In the genomic region with DNA sequence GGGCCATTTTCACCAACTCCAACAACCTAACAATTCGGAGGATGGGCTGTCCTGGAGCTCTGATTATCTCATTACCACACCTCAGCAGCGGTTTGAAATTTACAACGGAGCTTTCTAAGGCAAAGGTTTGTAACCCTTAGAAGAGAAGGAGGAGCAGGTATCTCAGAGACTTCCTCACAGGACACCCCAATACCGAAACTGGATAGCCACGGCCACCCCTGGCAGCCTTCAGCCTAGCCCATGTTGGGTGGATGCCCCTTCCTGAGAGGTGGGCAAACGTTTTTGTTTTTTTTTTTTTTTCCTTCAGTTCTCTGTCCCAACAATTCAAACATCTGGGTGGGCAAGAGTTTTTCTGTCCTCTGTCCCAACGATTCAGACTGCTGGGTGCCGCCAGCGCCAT, we compare ENCODE assay signal across 8 mouse cellular contexts. TPM values are rescaled to one million over a fixed set of nuclear protein-coding genes. Genes with fewer than 3 reads are reported as not detected.
A peak's percentile ranks its signal among the peaks of the same experiment; 100 is the strongest.
DNase-seq lines count a peak whose midpoint lies in the region; ATAC-seq and TF ChIP-seq lines count a peak whose summit lies in the region.

No protein-coding gene starts in this region.

- no peaks in the 10 kb centered on the region for H3K36me3 ChIP-seq in kidney, postnatal 0 days (ENCODE audit: insufficient read depth, low read length)
- H3K36me3 ChIP-seq in embryonic facial prominence, embryonic 11.5 days (replicated peaks; ENCODE audit: control insufficient read depth, insufficient read depth, low read depth, low read length) = no peaks in the 10 kb centered on the region
- no peaks in the 10 kb centered on the region for H3K36me3 ChIP-seq in midbrain, embryonic 16.5 days (ENCODE audit: control insufficient read depth, insufficient read depth, low read length)

- H3K27me3 ChIP-seq in kidney, postnatal 0 days (ENCODE audit: insufficient read depth, low read length) = no peaks in the 10 kb centered on the region
- no peaks in the 10 kb centered on the region for H3K27me3 ChIP-seq in embryonic facial prominence, embryonic 11.5 days (ENCODE audit: control insufficient read depth, insufficient read depth, low read length)
- H3K27me3 ChIP-seq in midbrain, embryonic 16.5 days (ENCODE audit: control insufficient read depth, insufficient read depth, low read depth, low read length) = no peaks in the 10 kb centered on the region

- H3K9me3 ChIP-seq in kidney, postnatal 0 days (replicated peaks; ENCODE audit: low read length) = no peaks in the 10 kb centered on the region
- H3K9me3 ChIP-seq in embryonic facial prominence, embryonic 11.5 days (replicated peaks; ENCODE audit: control insufficient read depth, low read length) = no peaks in the 10 kb centered on the region
- no peaks in the 10 kb centered on the region for H3K9me3 ChIP-seq in midbrain, embryonic 16.5 days (replicated peaks; ENCODE audit: control insufficient read depth, low read length, poor library complexity, severe bottlenecking)

- WGBS in kidney, postnatal 0 days = 13% methylated on average over 9 of the region's 9 CpGs
- WGBS in embryonic facial prominence, embryonic 11.5 days = 19% methylated on average over 9 of the region's 9 CpGs
- 17% methylated on average over 9 of the region's 9 CpGs for WGBS in midbrain, embryonic 16.5 days

- H3K27ac ChIP-seq in kidney, postnatal 0 days = no peak overlapping the region
- no peak overlapping the region for H3K27ac ChIP-seq in embryonic facial prominence, embryonic 11.5 days (replicated peaks; ENCODE audit: low read depth, low read length)
- H3K27ac ChIP-seq in midbrain, embryonic 16.5 days (ENCODE audit: low read length) = peak overlapping the region; percentile 91

- H3K4me1 ChIP-seq in kidney, postnatal 0 days (replicated peaks; ENCODE audit: insufficient read depth, low read length) = no peaks in the 10 kb centered on the region
- no peaks in the 10 kb centered on the region for H3K4me1 ChIP-seq in embryonic facial prominence, embryonic 11.5 days (ENCODE audit: control insufficient read depth, insufficient read depth, low read length)
- H3K4me1 ChIP-seq in midbrain, embryonic 16.5 days (ENCODE audit: control insufficient read depth, insufficient read depth, low read length) = peaks cover 7% of the 10 kb centered on the region; the same call in 1 of the 2 replicates

- H3K9ac ChIP-seq in kidney, postnatal 0 days (ENCODE audit: low read depth, low read length) = peak overlapping the region; percentile 78
- peak overlapping the region; percentile 77 for H3K9ac ChIP-seq in embryonic facial prominence, embryonic 11.5 days (replicated peaks; ENCODE audit: low read length)
- peak overlapping the region; percentile 91 for H3K9ac ChIP-seq in midbrain, embryonic 16.5 days (ENCODE audit: low read depth, low read length)

- intact Hi-C loops in left cerebral cortex, postnatal 14 days (cut with DNase I) = no loop called here

- peak overlapping the region; percentile 91 for H3K4me2 ChIP-seq in kidney, postnatal 0 days (ENCODE audit: low read length)
- H3K4me2 ChIP-seq in embryonic facial prominence, embryonic 11.5 days (ENCODE audit: low read depth, low read length) = peak overlapping the region; percentile 83
- peak overlapping the region; percentile 82 for H3K4me2 ChIP-seq in midbrain, embryonic 16.5 days (ENCODE audit: low read length)

- peak overlapping the region; percentile 54 for H3K4me3 ChIP-seq in kidney, postnatal 0 days (replicated peaks; ENCODE audit: low read depth, low read length)
- peak overlapping the region; percentile 58 for H3K4me3 ChIP-seq in embryonic facial prominence, embryonic 11.5 days (ENCODE audit: low read depth, low read length)
- H3K4me3 ChIP-seq in midbrain, embryonic 16.5 days (ENCODE audit: low read depth, low read length) = peak overlapping the region; percentile 69

- no peak for ATAC-seq in kidney, postnatal 0 days (replicated peaks; ENCODE audit: low FRiP score, low read depth)
- no peak for ATAC-seq in embryonic facial prominence, embryonic 11.5 days (replicated peaks; ENCODE audit: insufficient number of reproducible peaks, low FRiP score, low TSS enrichment, low read depth)
- no peak; the same call in 1 of the 2 replicates for ATAC-seq in midbrain, embryonic 16.5 days

- no peak for DNase-seq in kidney, postnatal 0 days (ENCODE audit: low spot score)
- DNase-seq in kidney, postnatal 14 days = no peak
- DNase-seq in embryonic facial prominence, embryonic 11.5 days (ENCODE audit: low spot score) = no peak
- peak; percentile 23 for DNase-seq in induced T-regulatory cell, adult 2 months (ENCODE audit: low read depth)
- no peak for DNase-seq in left cerebral cortex, adult 18-20 months (ENCODE audit: low spot score in 2 of 2)
- no peak for DNase-seq in left cerebral cortex, postnatal 14 days (ENCODE audit: low spot score in 2 of 2)
- DNase-seq in ovary, adult 18-20 months (ENCODE audit: low spot score) = no peak

- no peak for TF ChIP-seq CTCF in kidney, postnatal 0 days (IDR thresholded peaks at IDR 0.05; ENCODE audit: low read depth)

RNA-seq across cellular contexts. Expression of gene Fam213a, which starts 0.4 kb away (rescaled TPM):
- 80.5 and 94.7 TPM in 2 replicates for polyA plus RNA-seq in kidney, postnatal 0 days (2015; fragmentation: Nextera tagmentation; extraction: Ambion mirVana)
- polyA plus RNA-seq in embryonic facial prominence, embryonic 11.5 days (2014; fragmentation: Nextera tagmentation; extraction: Ambion mirVana) = 33.1 and 42.1 TPM in 2 replicates
- 105 and 111 TPM in 2 replicates for polyA plus RNA-seq in midbrain, embryonic 16.5 days (2015; fragmentation: Nextera tagmentation; extraction: Ambion mirVana)
- total RNA-seq in left cerebral cortex, adult 18-20 months (2021) = 100 to 1,000 TPM; 128 to 132 TPM
- total RNA-seq in left cerebral cortex, postnatal 14 days (2021) = 100 to 1,000 TPM; 103 to 105 TPM

RNA-seq across cellular contexts. Expression of gene Tspan14, which starts 46.5 kb away (rescaled TPM):
- 93.4 and 102 TPM in 2 replicates for polyA plus RNA-seq in kidney, postnatal 0 days (2015; fragmentation: Nextera tagmentation; extraction: Ambion mirVana)
- 92.5 and 95.0 TPM in 2 replicates for polyA plus RNA-seq in embryonic facial prominence, embryonic 11.5 days (2014; fragmentation: Nextera tagmentation; extraction: Ambion mirVana)
- polyA plus RNA-seq in midbrain, embryonic 16.5 days (2015; fragmentation: Nextera tagmentation; extraction: Ambion mirVana) = 61.7 and 66.1 TPM in 2 replicates
- total RNA-seq in left cerebral cortex, adult 18-20 months (2021) = 10 to 100 TPM; 41.8 to 45.3 TPM
- 10 to 100 TPM; 57.8 to 70.3 TPM for total RNA-seq in left cerebral cortex, postnatal 14 days (2021)

RNA-seq across cellular contexts. Expression of gene Dydc2, which starts 55.9 kb away (rescaled TPM):
- polyA plus RNA-seq in kidney, postnatal 0 days (2015; fragmentation: Nextera tagmentation; extraction: Ambion mirVana) = 0.23 TPM in 1 of 2 replicates, not detected in the other
- polyA plus RNA-seq in embryonic facial prominence, embryonic 11.5 days (2014; fragmentation: Nextera tagmentation; extraction: Ambion mirVana) = not detected in 2 replicates
- 1.2 and 1.4 TPM in 2 replicates for polyA plus RNA-seq in midbrain, embryonic 16.5 days (2015; fragmentation: Nextera tagmentation; extraction: Ambion mirVana)
- 1 to 10 TPM in 1 of 2 experiments, under 1 TPM in 1; 0.73 to 1.4 TPM for total RNA-seq in left cerebral cortex, adult 18-20 months (2021)
- not detected for total RNA-seq in left cerebral cortex, postnatal 14 days (2021)

RNA-seq across cellular contexts. Expression of gene Dydc1, which starts 59.6 kb away (rescaled TPM):
- polyA plus RNA-seq in kidney, postnatal 0 days (2015; fragmentation: Nextera tagmentation; extraction: Ambion mirVana) = not detected in 2 replicates
- polyA plus RNA-seq in embryonic facial prominence, embryonic 11.5 days (2014; fragmentation: Nextera tagmentation; extraction: Ambion mirVana) = not detected in 2 replicates
- polyA plus RNA-seq in midbrain, embryonic 16.5 days (2015; fragmentation: Nextera tagmentation; extraction: Ambion mirVana) = not detected in 2 replicates
- not detected for total RNA-seq in left cerebral cortex, adult 18-20 months (2021)
- total RNA-seq in left cerebral cortex, postnatal 14 days (2021) = not detected
